Mouse (Mus musculus): Measurements from ENCODE around the gene Rsc1a1. TPM values are rescaled to one million over a fixed set of nuclear protein-coding genes. Genes with fewer than 3 reads are reported as not detected.

The Rsc1a1 gene
- polyA plus RNA-seq, 1 experiment from 2014 or later: 1.9 TPM

DNA sequence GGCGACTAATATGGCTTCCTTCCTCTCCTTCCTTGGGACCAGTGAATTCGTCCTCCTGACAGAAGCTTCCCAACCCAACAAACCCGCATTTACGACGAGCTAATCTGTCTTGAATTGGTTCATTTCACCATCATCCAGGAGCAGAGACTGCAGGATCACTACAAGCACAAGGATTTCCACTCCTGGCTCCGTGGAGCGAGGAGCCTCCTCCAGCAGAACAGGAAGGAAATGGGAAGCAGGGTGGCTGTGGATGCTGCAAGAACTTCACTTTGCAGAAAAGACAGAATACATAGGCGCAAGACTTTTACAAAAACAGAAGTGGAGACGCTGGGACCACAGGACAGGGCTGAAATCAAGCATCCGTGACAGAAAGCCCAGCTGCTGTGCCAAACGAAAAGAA, 39.2 kb upstream of the Rsc1a1 start:
- WGBS: 71% methylated on average over 11 of the region's 11 CpGs
- Histone ChIP-seq H3K27ac (replicated peaks; ENCODE audit: low read depth, low read length) (0 out of 2 replicates have a peak overlapping the region, but pooled peaks have one; percentile 13), H3K4me1 (ENCODE audit: control insufficient read depth, insufficient read depth, low read length) (peaks cover 19% of the 10 kb centered on the region), H3K36me3 (ENCODE audit: control insufficient read depth, insufficient read depth, low read length) (peaks cover 9% of the 10 kb centered on the region), H3K27me3 (replicated peaks; ENCODE audit: control insufficient read depth, insufficient read depth, low read length) (no peaks in the 10 kb centered on the region), H3K9ac (ENCODE audit: low read depth, low read length) (no peak overlapping the region; the same call in 1 of the 2 replicates), H3K4me3 (ENCODE audit: low read depth, low read length) (no peak overlapping the region), H3K4me2 (ENCODE audit: low read depth, low read length) (no peak overlapping the region), H3K9me3 (ENCODE audit: control insufficient read depth, low read length) (0 out of 2 replicates have a peak, but pooled peaks cover 4% of the 10 kb centered on the region)
- DNase-seq (ENCODE audit: low spot score) (no peak), ATAC-seq (ENCODE audit: low read depth) (no peak)

- Histone ChIP-seq H3K4me3 (ENCODE audit: low read depth, low read length) (peak overlapping the region; percentile 99), H3K27me3 (replicated peaks; ENCODE audit: control insufficient read depth, insufficient read depth, low read length) (no peaks in the 10 kb centered on the region), H3K4me2 (ENCODE audit: low read depth, low read length) (peak overlapping the region; percentile 69), H3K9me3 (ENCODE audit: control insufficient read depth, low read length) (0 out of 2 replicates have a peak, but pooled peaks cover 4% of the 10 kb centered on the region), H3K4me1 (ENCODE audit: control insufficient read depth, insufficient read depth, low read length) (peaks cover 19% of the 10 kb centered on the region), H3K36me3 (ENCODE audit: control insufficient read depth, insufficient read depth, low read length) (peaks cover 9% of the 10 kb centered on the region), H3K9ac (ENCODE audit: low read depth, low read length) (peak overlapping the region; percentile 95), H3K27ac (replicated peaks; ENCODE audit: low read depth, low read length) (peak overlapping the region; percentile 93)
- ATAC-seq (ENCODE audit: low read depth) (peak; percentile 35; the same call in 1 of the 2 replicates), DNase-seq (ENCODE audit: low spot score) (no peak)
- 7% methylated on average over 13 of the region's 13 CpGs for WGBS
Measured at GRCm38 (mm10) chr4:141723673-141724068, 38.3 kb upstream of the Rsc1a1 start.

- peak; percentile 95 for DNase-seq (ENCODE audit: low spot score)
- Histone ChIP-seq H3K27ac (replicated peaks; ENCODE audit: low read depth, low read length) (peak within 1 kb of the TSS; percentile 93), H3K4me3 (ENCODE audit: low read depth, low read length) (peak within 1 kb of the TSS; percentile 99), H3K4me1 (ENCODE audit: control insufficient read depth, insufficient read depth, low read length) (peaks cover 19% of the 10 kb centered on the region), H3K36me3 (ENCODE audit: control insufficient read depth, insufficient read depth, low read length) (peaks cover 9% of the 10 kb centered on the region), H3K27me3 (replicated peaks; ENCODE audit: control insufficient read depth, insufficient read depth, low read length) (no peaks in the 10 kb centered on the region), H3K9ac (ENCODE audit: low read depth, low read length) (peak within 1 kb of the TSS; percentile 95), H3K4me2 (ENCODE audit: low read depth, low read length) (peak within 1 kb of the TSS; percentile 69), H3K9me3 (ENCODE audit: control insufficient read depth, low read length) (0 out of 2 replicates have a peak, but pooled peaks cover 4% of the 10 kb centered on the region)
- WGBS: 1% methylated on average over 24 of the region's 105 CpGs
- ATAC-seq (ENCODE audit: low read depth): peak; percentile 90
Measured at GRCm38 (mm10) chr4:141722731-141723672, 37.6 kb upstream of the Rsc1a1 start, which contains the start of gene Ddi2. Gene Ddi2, minus strand, starts transcription at chr4:141723419.

- Histone ChIP-seq H3K27ac (replicated peaks; ENCODE audit: low read depth, low read length) (no peak overlapping the region), H3K36me3 (ENCODE audit: control insufficient read depth, insufficient read depth, low read length) (peaks cover 12% of the 10 kb centered on the region), H3K27me3 (replicated peaks; ENCODE audit: control insufficient read depth, insufficient read depth, low read length) (no peaks in the 10 kb centered on the region), H3K4me2 (ENCODE audit: low read depth, low read length) (peak overlapping the region; percentile 69), H3K9ac (ENCODE audit: low read depth, low read length) (peak overlapping the region; percentile 95), H3K4me1 (ENCODE audit: control insufficient read depth, insufficient read depth, low read length) (peaks cover 19% of the 10 kb centered on the region), H3K9me3 (ENCODE audit: control insufficient read depth, low read length) (0 out of 2 replicates have a peak, but pooled peaks cover 4% of the 10 kb centered on the region), H3K4me3 (ENCODE audit: low read depth, low read length) (peak overlapping the region; percentile 99)
- DNase-seq (ENCODE audit: low spot score) (no peak), ATAC-seq (ENCODE audit: low read depth) (no peak)
- 52% methylated on average over 6 of the region's 6 CpGs for WGBS
Measured at GRCm38 (mm10) chr4:141721961-141722360, 36.6 kb upstream of the Rsc1a1 start.

GRCm38 (mm10) chr4:141720761-141721523, 35.5 kb upstream of the Rsc1a1 start:
- Histone ChIP-seq H3K36me3 (ENCODE audit: control insufficient read depth, insufficient read depth, low read length) (peaks cover 17% of the 10 kb centered on the region), H3K4me3 (ENCODE audit: low read depth, low read length) (peak overlapping the region; percentile 99), H3K9me3 (ENCODE audit: control insufficient read depth, low read length) (0 out of 2 replicates have a peak, but pooled peaks cover 4% of the 10 kb centered on the region), H3K4me2 (ENCODE audit: low read depth, low read length) (peak overlapping the region; percentile 69), H3K27me3 (replicated peaks; ENCODE audit: control insufficient read depth, insufficient read depth, low read length) (no peaks in the 10 kb centered on the region), H3K4me1 (ENCODE audit: control insufficient read depth, insufficient read depth, low read length) (peaks cover 19% of the 10 kb centered on the region), H3K27ac (replicated peaks; ENCODE audit: low read depth, low read length) (peak overlapping the region; percentile 39; the same call in 1 of the 2 replicates), H3K9ac (ENCODE audit: low read depth, low read length) (0 out of 2 replicates have a peak overlapping the region, but pooled peaks have one; percentile 95)
- whole genome bisulfite sequencing: 64% methylated on average over 6 of the region's 6 CpGs
- DNase-seq (ENCODE audit: low spot score) (peak; percentile 87), ATAC-seq (ENCODE audit: low read depth) (peak; percentile 59)

DNA sequence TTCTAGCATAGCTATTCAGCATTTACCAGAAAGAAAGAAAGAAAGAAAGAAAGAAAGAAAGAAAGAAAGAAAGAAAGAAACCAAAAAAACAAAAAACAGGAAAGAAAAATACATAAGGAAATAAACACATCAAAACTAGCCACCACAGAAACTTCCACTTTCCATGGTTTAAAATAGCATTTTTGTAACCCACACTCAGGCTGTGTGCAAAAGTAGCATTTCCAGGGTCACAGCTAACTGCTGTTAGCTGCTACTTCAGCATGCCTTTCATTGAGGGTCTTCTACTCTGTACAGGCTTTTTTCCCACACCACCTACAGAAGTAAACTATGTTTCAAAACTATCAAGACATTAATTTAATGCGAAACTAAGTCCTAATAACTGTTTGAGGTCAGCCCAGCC, 33.9 kb upstream of the Rsc1a1 start:
- ATAC-seq (ENCODE audit: low read depth) (no peak), DNase-seq (ENCODE audit: low spot score) (no peak)
- H3K9me3 ChIP-seq (ENCODE audit: control insufficient read depth, low read length): 0 out of 2 replicates have a peak, but pooled peaks cover 4% of the 10 kb centered on the region
- H3K4me3 ChIP-seq (ENCODE audit: low read depth, low read length): no peak overlapping the region
- peaks cover 17% of the 10 kb centered on the region for H3K36me3 ChIP-seq (ENCODE audit: control insufficient read depth, insufficient read depth, low read length)
- no peak overlapping the region for H3K4me2 ChIP-seq (ENCODE audit: low read depth, low read length)
- no peak overlapping the region for H3K27ac ChIP-seq (replicated peaks; ENCODE audit: low read depth, low read length)
- 81% methylated on average over 1 of the region's 1 CpGs for WGBS
- H3K4me1 ChIP-seq (ENCODE audit: control insufficient read depth, insufficient read depth, low read length): peaks cover 23% of the 10 kb centered on the region
- H3K27me3 ChIP-seq (replicated peaks; ENCODE audit: control insufficient read depth, insufficient read depth, low read length): no peaks in the 10 kb centered on the region
- H3K9ac ChIP-seq (ENCODE audit: low read depth, low read length): 0 out of 2 replicates have a peak overlapping the region, but pooled peaks have one; percentile 22

GRCm38 (mm10) chr4:141717633-141718032, 32.2 kb upstream of the Rsc1a1 start:
- ATAC-seq (ENCODE audit: low read depth) (no peak), DNase-seq (ENCODE audit: low spot score) (no peak)
- no peak overlapping the region for H3K4me3 ChIP-seq (ENCODE audit: low read depth, low read length)
- H3K27me3 ChIP-seq (replicated peaks; ENCODE audit: control insufficient read depth, insufficient read depth, low read length): no peaks in the 10 kb centered on the region
- 71% methylated on average over 4 of the region's 4 CpGs for WGBS
- H3K36me3 ChIP-seq (ENCODE audit: control insufficient read depth, insufficient read depth, low read length): peaks cover 26% of the 10 kb centered on the region
- H3K9ac ChIP-seq (ENCODE audit: low read depth, low read length): no peak overlapping the region
- H3K27ac ChIP-seq (replicated peaks; ENCODE audit: low read depth, low read length): no peak overlapping the region
- no peak overlapping the region for H3K4me2 ChIP-seq (ENCODE audit: low read depth, low read length)
- H3K9me3 ChIP-seq (ENCODE audit: control insufficient read depth, low read length): 0 out of 2 replicates have a peak, but pooled peaks cover 4% of the 10 kb centered on the region
- H3K4me1 ChIP-seq (ENCODE audit: control insufficient read depth, insufficient read depth, low read length): peaks cover 16% of the 10 kb centered on the region; the same call in 1 of the 2 replicates

- H3K9me3 ChIP-seq (ENCODE audit: control insufficient read depth, low read length): 0 out of 2 replicates have a peak, but pooled peaks cover under 1% of the 10 kb centered on the region
- ATAC-seq (ENCODE audit: low read depth): peak; percentile 77
- H3K27me3 ChIP-seq (replicated peaks; ENCODE audit: control insufficient read depth, insufficient read depth, low read length): no peaks in the 10 kb centered on the region
- H3K36me3 ChIP-seq (ENCODE audit: control insufficient read depth, insufficient read depth, low read length): peaks cover 44% of the 10 kb centered on the region
- peak; percentile 40 for DNase-seq (ENCODE audit: low spot score)
- 43% methylated on average over 2 of the region's 2 CpGs for WGBS
- no peak overlapping the region for H3K4me3 ChIP-seq (ENCODE audit: low read depth, low read length)
- H3K4me2 ChIP-seq (ENCODE audit: low read depth, low read length): no peak overlapping the region
- 0 out of 2 replicates have a peak overlapping the region, but pooled peaks have one; percentile 0 for H3K27ac ChIP-seq (replicated peaks; ENCODE audit: low read depth, low read length)
- no peak overlapping the region for H3K9ac ChIP-seq (ENCODE audit: low read depth, low read length)
- H3K4me1 ChIP-seq (ENCODE audit: control insufficient read depth, insufficient read depth, low read length): 0 out of 2 replicates have a peak, but pooled peaks cover 4% of the 10 kb centered on the region
Measured at GRCm38 (mm10) chr4:141715027-141715426, 29.6 kb upstream of the Rsc1a1 start.
